Mouse (Mus musculus) MEL (cell line): ENCODE results near the gene Chd2. TPM values are rescaled to one million over a fixed set of nuclear protein-coding genes. Genes with fewer than 3 reads are reported as not detected.

Source experiments
- DNase-seq: peaks from one replicate; pipeline ENCODE4 v3.0.0; 2011; ENCODE audit warnings: low read depth, low spot score
- H3K27ac ChIP-seq: 2 replicates; pipeline ENCODE4 v1.5.1; 2012; ENCODE audit warnings: low read depth, mild to moderate bottlenecking, control low read depth, low read length, moderate library complexity; ENCODE audit not compliant: control insufficient read depth
- H3K27me3 ChIP-seq, 2 experiments: fragments of 150-350 bp in 1 of 2; sonication (generic) in 1 of 2; 2 replicates each; pipeline ENCODE4 v1.6.1; 2012; ENCODE audit warnings: low read length in 2 of 2, mild to moderate bottlenecking in 2 of 2, improper control_type of control experiment in 1 of 2, moderate library complexity in 1 of 2; ENCODE audit not compliant: insufficient read depth in 2 of 2, control insufficient read depth in 1 of 2
- H3K36me3 ChIP-seq, 2 experiments: 2 replicates each; pipeline ENCODE4 v1.6.1; 2012 to 2014; ENCODE audit warnings: low read length in 2 of 2, improper control_type of control experiment in 1 of 2, inconsistent platforms in 1 of 2, mild to moderate bottlenecking in 1 of 2; ENCODE audit not compliant: insufficient read depth in 2 of 2, control insufficient read depth in 1 of 2
- H3K4me1 ChIP-seq, 2 experiments: fragments of 150-350 bp in 1 of 2; sonication (generic) in 1 of 2; 2 replicates each; pipeline ENCODE4 v1.6.1; 2012; ENCODE audit warnings: low read length in 2 of 2, improper control_type of control experiment in 1 of 2, mild to moderate bottlenecking in 1 of 2; ENCODE audit not compliant: insufficient read depth in 2 of 2, control insufficient read depth in 1 of 2
- H3K4me3 ChIP-seq, 2 experiments: fragments of 150-350 bp in 1 of 2; sonication (generic) in 1 of 2; 2 replicates each; pipeline ENCODE4 v1.5.1; 2012; ENCODE audit warnings: low read depth in 2 of 2, low read length in 2 of 2, mild to moderate bottlenecking in 2 of 2, moderate library complexity in 2 of 2, control low read depth in 1 of 2, improper control_type of control experiment in 1 of 2; ENCODE audit not compliant: control insufficient read depth in 1 of 2, insufficient read depth in 1 of 2
- H3K79me2 ChIP-seq: 2 replicates; pipeline ENCODE4 v1.6.1; 2012; ENCODE audit warnings: mild to moderate bottlenecking, low read length, moderate library complexity; ENCODE audit not compliant: control insufficient read depth, poor library complexity, insufficient read depth
- H3K9ac ChIP-seq: 2 replicates; pipeline ENCODE4 v1.6.1; 2012; ENCODE audit warnings: low read depth, mild to moderate bottlenecking, control low read depth, low read length, moderate library complexity; ENCODE audit not compliant: control insufficient read depth, poor library complexity, severe bottlenecking
- H3K9me3 ChIP-seq: fragments of 150-350 bp; sonication (generic); replicated peaks from 2 replicates; pipeline ENCODE4 v1.6.1; 2012; ENCODE audit warnings: mild to moderate bottlenecking, low read length, improper control_type of control experiment, moderate library complexity; ENCODE audit not compliant: insufficient read depth
- CHD1 ChIP-seq: IDR thresholded peaks from 2 replicates; pipeline ENCODE4 v1.6.1; 2012; ENCODE audit warnings: low read depth, mild to moderate bottlenecking, inconsistent platforms, low read length, improper control_type of control experiment
- CHD2 ChIP-seq: IDR thresholded peaks from 2 replicates; pipeline ENCODE4 v1.6.1; 2011; ENCODE audit warnings: low read length, improper control_type of control experiment
- ELF1 ChIP-seq: IDR thresholded peaks from 2 replicates; pipeline ENCODE4 v1.6.1; 2014; ENCODE audit warnings: low read depth, mild to moderate bottlenecking, inconsistent platforms, low read length, improper control_type of control experiment, moderate library complexity
- EP300 ChIP-seq, 2 experiments: IDR thresholded peaks; 2 replicates each; pipeline ENCODE4 v1.6.1; 2011; ENCODE audit warnings: improper control_type of control experiment in 2 of 2, low read length in 2 of 2, low read depth in 1 of 2, mild to moderate bottlenecking in 1 of 2
- ETS1 ChIP-seq: IDR thresholded peaks from 2 replicates; pipeline ENCODE4 v1.6.1; 2012; ENCODE audit warnings: low read depth, mild to moderate bottlenecking, inconsistent platforms, low read length, improper control_type of control experiment, moderate library complexity
- GABPA ChIP-seq: IDR thresholded peaks from 2 replicates; pipeline ENCODE4 v1.6.1; 2012; ENCODE audit warnings: low read depth, mild to moderate bottlenecking, inconsistent platforms, low read length, improper control_type of control experiment, moderate library complexity
- GATA1 ChIP-seq: IDR thresholded peaks from 2 replicates; pipeline ENCODE4 v1.6.1; 2011; ENCODE audit warnings: low read depth, low read length, improper control_type of control experiment
- HCFC1 ChIP-seq: IDR thresholded peaks from 2 replicates; pipeline ENCODE4 v1.6.1; 2012; ENCODE audit warnings: low read depth, mild to moderate bottlenecking, inconsistent platforms, low read length, improper control_type of control experiment, moderate library complexity
- MAFK ChIP-seq: IDR thresholded peaks from 2 replicates; pipeline ENCODE4 v1.6.1; 2011; ENCODE audit warnings: low read depth, mild to moderate bottlenecking, low read length, improper control_type of control experiment, borderline replicate concordance
- MAZ ChIP-seq: IDR thresholded peaks from 2 replicates; pipeline ENCODE4 v1.6.1; 2012; ENCODE audit warnings: low read depth, mild to moderate bottlenecking, inconsistent platforms, low read length, improper control_type of control experiment
- MXI1 ChIP-seq: IDR thresholded peaks from 2 replicates; pipeline ENCODE4 v1.6.1; 2011; ENCODE audit warnings: mild to moderate bottlenecking, low read depth, low read length, improper control_type of control experiment
- MYB ChIP-seq: IDR thresholded peaks from 2 replicates; pipeline ENCODE4 v1.6.1; 2011; ENCODE audit warnings: mild to moderate bottlenecking, low read depth, low read length, improper control_type of control experiment
- MYC ChIP-seq: IDR thresholded peaks from 2 replicates; pipeline ENCODE4 v1.6.1; 2011; ENCODE audit warnings: low read depth, mild to moderate bottlenecking, low read length, improper control_type of control experiment, moderate library complexity
- NELFE ChIP-seq: IDR thresholded peaks from 2 replicates; pipeline ENCODE4 v1.6.1; 2011; ENCODE audit warnings: low read depth, low read length, improper control_type of control experiment
- NRF1 ChIP-seq: IDR thresholded peaks from 2 replicates; pipeline ENCODE4 v1.6.1; 2014; ENCODE audit warnings: low read depth, mild to moderate bottlenecking, inconsistent platforms, low read length, improper control_type of control experiment, moderate library complexity; ENCODE audit not compliant: poor library complexity, insufficient read depth, severe bottlenecking
- POLR2AphosphoS5 ChIP-seq: IDR thresholded peaks from 2 replicates; pipeline ENCODE4 v1.6.1; 2012; ENCODE audit warnings: low read depth, borderline replicate concordance, mild to moderate bottlenecking, inconsistent platforms, low read length, moderate library complexity, mixed read lengths
- RAD21 ChIP-seq: IDR thresholded peaks from 2 replicates; pipeline ENCODE4 v1.6.1; 2011; ENCODE audit warnings: mild to moderate bottlenecking, low read depth, low read length, improper control_type of control experiment
- RCOR1 ChIP-seq: IDR thresholded peaks from 2 replicates; pipeline ENCODE4 v1.6.1; 2012; ENCODE audit warnings: low read depth, mild to moderate bottlenecking, inconsistent platforms, low read length, improper control_type of control experiment
- SIN3A ChIP-seq: IDR thresholded peaks from 2 replicates; pipeline ENCODE4 v1.6.1; 2012; ENCODE audit warnings: low read length, improper control_type of control experiment, inconsistent platforms
- SMC3 ChIP-seq: IDR thresholded peaks from 2 replicates; pipeline ENCODE4 v1.6.1; 2011; ENCODE audit warnings: low read depth, low read length, improper control_type of control experiment
- TCF12 ChIP-seq: IDR thresholded peaks from 2 replicates; pipeline ENCODE4 v1.6.1; 2014; ENCODE audit warnings: low read depth, mild to moderate bottlenecking, inconsistent platforms, low read length, improper control_type of control experiment, moderate library complexity
- ZC3H11A ChIP-seq: IDR thresholded peaks from 2 replicates; pipeline ENCODE4 v1.6.1; 2012; ENCODE audit warnings: low read depth, mild to moderate bottlenecking, inconsistent platforms, low read length, improper control_type of control experiment
- ZKSCAN1 ChIP-seq: IDR thresholded peaks from 2 replicates; pipeline ENCODE4 v1.6.1; 2012; ENCODE audit warnings: low read depth, mild to moderate bottlenecking, inconsistent platforms, low read length, improper control_type of control experiment, moderate library complexity
- ZMIZ1 ChIP-seq: IDR thresholded peaks from 2 replicates; pipeline ENCODE4 v1.6.1; 2012; ENCODE audit warnings: low read depth, mild to moderate bottlenecking, inconsistent platforms, low read length, improper control_type of control experiment, moderate library complexity
- polyA plus RNA-seq, 2 experiments: library from polyadenylated mRNA; stranded (reverse) in 1 of 2; unstranded in 1 of 2; fragments of >175 nt in 1 of 2; fragments of >200 nt in 1 of 2; gene quantifications; 2 replicates each; pipeline versions ENCODE4 v1.2.1 to v1.2.4; 2012; ENCODE audit warnings: low replicate concordance in 2 of 2, low read depth in 1 of 2; ENCODE audit not compliant: insufficient read length in 2 of 2, insufficient read depth in 1 of 2, missing spikeins in 1 of 2
- total RNA-seq: library from RNA; depleted of rRNA; stranded (reverse); fragments of 300-350 nt; gene quantifications from 2 replicates; pipeline ENCODE4 v1.2.3, GENCODE M21; 2012

Chd2 gene
- total and polyA plus RNA-seq, 3 experiments, result 9.9 to 275 (median 21.4) TPM

DNA sequence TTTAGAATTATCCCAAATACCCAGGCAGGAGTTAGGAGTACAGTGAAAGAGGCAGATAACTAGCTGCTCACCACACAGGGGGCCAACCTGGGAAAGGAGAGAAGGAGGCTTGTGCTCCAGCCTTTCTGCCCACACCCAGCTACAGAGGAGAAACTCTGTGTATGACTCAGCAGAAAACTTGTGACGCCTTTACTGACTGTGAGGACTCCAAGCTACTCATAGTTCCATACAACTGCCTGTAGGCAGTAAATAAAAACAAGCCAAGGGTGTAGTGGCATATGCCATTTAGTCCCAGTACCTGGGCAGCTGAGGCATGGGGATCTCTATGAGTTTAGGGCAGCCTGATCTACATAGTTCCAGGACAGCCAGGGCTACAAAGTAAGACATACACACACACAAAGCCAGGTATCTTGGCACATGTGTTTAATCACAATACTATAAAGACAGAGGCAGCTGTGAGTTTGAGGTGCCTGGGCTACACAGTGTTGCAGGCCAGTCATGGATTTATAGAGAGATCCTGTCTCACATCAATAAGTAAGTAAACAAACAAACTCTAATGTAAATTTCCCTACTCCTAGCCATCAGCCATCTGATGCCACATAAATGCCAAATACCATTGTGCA, 24.1 kb downstream of the Chd2 start:
- TF ChIP-seq MYB, result no peak
- TF ChIP-seq POLR2AphosphoS5, result no peak
- TF ChIP-seq HCFC1, result no peak
- TF ChIP-seq CHD1, result no peak
- no peak for TF ChIP-seq ELF1
- peak; percentile 10; the same call in 1 of the 2 replicates for TF ChIP-seq SMC3
- TF ChIP-seq TCF12, result peak; percentile 5; the same call in 1 of the 2 replicates
- TF ChIP-seq MYC, result no peak
- TF ChIP-seq MAZ, result peak; percentile 28; the same call in 1 of the 2 replicates
- TF ChIP-seq NELFE, result no peak
- TF ChIP-seq GABPA, result peak; percentile 89
- TF ChIP-seq GATA1, result 0 out of 2 replicates have a peak, but pooled peaks have one; percentile 9
- peak; percentile 25 to 43; a peak in 2 of 4 replicates for TF ChIP-seq EP300 (IDR thresholded peaks at IDR 0.05; ENCODE audit: low read depth in 1 of 2, low read length in 2 of 2)
- no peak for TF ChIP-seq RCOR1
- TF ChIP-seq SIN3A, result peak; percentile 29
- TF ChIP-seq MAFK, result peak; percentile 84; the same call in 1 of the 2 replicates
- TF ChIP-seq NRF1, result no peak
- peak; percentile 61; the same call in 1 of the 2 replicates for TF ChIP-seq ETS1
- TF ChIP-seq MXI1, result peak; percentile 26; the same call in 1 of the 2 replicates
- TF ChIP-seq CHD2, result no peak
- TF ChIP-seq ZKSCAN1, result no peak
- no peak for TF ChIP-seq RAD21
- 0 out of 2 replicates have a peak, but pooled peaks have one; percentile 17 for TF ChIP-seq ZMIZ1
- no peak for TF ChIP-seq ZC3H11A
- H3K36me3 ChIP-seq, result peaks cover 16 to 22% of the 10 kb centered on the region in 2 experiments
- H3K9ac ChIP-seq, result 0 out of 2 replicates have a peak overlapping the region, but pooled peaks have one; percentile 10
- peaks cover 3% of the 10 kb centered on the region; the same call in 1 of the 2 replicates for H3K79me2 ChIP-seq
- H3K4me3 ChIP-seq, result no peak overlapping the region
- peaks cover 7 to 11% of the 10 kb centered on the region in 2 experiments for H3K4me1 ChIP-seq
- peak overlapping the region; percentile 54 for H3K27ac ChIP-seq
- no peaks in the 10 kb centered on the region for H3K27me3 ChIP-seq
- peak; percentile 85 for DNase-seq
- no peaks in the 10 kb centered on the region for H3K9me3 ChIP-seq
